Mouse (Mus musculus) spleen, adult 2 months (tissue): Measurements from ENCODE around the gene Arhgef17. TPM values are rescaled to one million over a fixed set of nuclear protein-coding genes. Genes with fewer than 3 reads are reported as not detected.

Experiments
- DNase-seq, 2 experiments: peaks; one replicate each; pipeline versions ENCODE4 v3.0.0 to v3.0.0-alpha.2; 2012 to 2021; ENCODE audit warnings: low spot score in 2 of 2, low read depth in 1 of 2
- H3K27ac ChIP-seq: fragments of 200-500 bp; 2 replicates; pipeline ENCODE4 v1.5.1; 2012; ENCODE audit warnings: low read length, inconsistent platforms; ENCODE audit not compliant: insufficient read depth
- H3K27me3 ChIP-seq: fragments of 200-500 bp; 2 replicates; pipeline ENCODE4 v1.6.1; 2012; ENCODE audit warnings: mild to moderate bottlenecking, moderate library complexity, low read length, inconsistent platforms; ENCODE audit not compliant: control insufficient read depth, insufficient read depth
- H3K36me3 ChIP-seq: fragments of 200-500 bp; 2 replicates; pipeline ENCODE4 v1.6.1; 2012; ENCODE audit warnings: mild to moderate bottlenecking, low read length, inconsistent platforms; ENCODE audit not compliant: control insufficient read depth, insufficient read depth
- H3K4me1 ChIP-seq: fragments of 200-500 bp; 2 replicates; pipeline ENCODE4 v1.6.1; 2011; ENCODE audit warnings: inconsistent platforms; ENCODE audit not compliant: control insufficient read depth, insufficient read depth, insufficient read length
- H3K4me3 ChIP-seq: fragments of 200-500 bp; 2 replicates; pipeline ENCODE4 v1.5.1; 2011; ENCODE audit warnings: mild to moderate bottlenecking, inconsistent platforms; ENCODE audit not compliant: insufficient read depth, insufficient read length; ENCODE audit errors: extremely low read depth
- CTCF ChIP-seq: fragments of 200-500 bp; IDR thresholded peaks from 2 replicates; pipeline ENCODE4 v1.5.1; 2011; ENCODE audit warnings: mild to moderate bottlenecking, inconsistent platforms; ENCODE audit not compliant: insufficient read depth, insufficient read length, insufficient replicate concordance; ENCODE audit errors: extremely low read depth
- POLR2A ChIP-seq: fragments of 200-500 bp; IDR thresholded peaks from 2 replicates; pipeline ENCODE4 v1.6.1; 2011; ENCODE audit warnings: low read depth, low read length, inconsistent platforms
- WGBS: fragments of 180-500 bp; shearing (Covaris S2); methylation state at CpG from one replicate; pipeline ENCODE4 v1.1.7; 2018; 5-methylcytosine and 5-hydroxymethylcytosine counted together
- polyA plus RNA-seq: library from polyadenylated mRNA; depleted of rRNA; stranded (reverse); fragments of >200 nt; gene quantifications from 2 replicates; pipeline ENCODE4 v1.2.3, GENCODE M21; 2012; rRNA removed

Arhgef17 gene
- polyA plus RNA-seq, 1 experiment = 12.3 TPM

- Histone ChIP-seq H3K27me3 (no peaks in the 10 kb centered on the region), H3K27ac (no peak overlapping the region), H3K4me3 (no peak overlapping the region), H3K36me3 (peaks cover 2% of the 10 kb centered on the region; the same call in 1 of the 2 replicates), H3K4me1 (peaks cover 11% of the 10 kb centered on the region; the same call in 1 of the 2 replicates)
- no peak for DNase-seq
- 73% methylated on average over 1 of the region's 1 CpGs for WGBS
- TF ChIP-seq POLR2A (no peak), CTCF (no peak)
Observed at GRCm38 (mm10) chr7:100837701-100838100, 94.2 kb downstream of the Arhgef17 start.

DNA sequence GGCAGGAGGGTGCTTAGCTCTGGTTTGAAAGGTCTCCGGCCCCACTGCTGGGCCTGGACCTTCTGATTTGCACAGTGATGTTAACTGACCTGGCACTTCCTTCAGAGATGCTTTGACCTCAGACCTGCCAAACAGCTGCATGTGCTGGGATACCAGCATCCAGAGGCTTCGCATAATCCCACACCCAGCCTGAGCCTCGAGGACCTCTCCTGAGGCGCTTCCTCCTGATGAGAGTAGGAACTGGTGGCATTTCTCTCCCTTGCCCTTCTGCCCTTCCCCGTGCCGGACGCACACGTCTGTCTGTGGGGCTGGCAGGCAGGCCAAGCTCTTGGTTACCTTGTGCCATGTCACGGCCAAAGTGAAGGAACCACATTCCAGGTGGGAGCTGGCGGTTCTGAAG lies 95.2 kb downstream of the Arhgef17 start:
- no peak overlapping the region for H3K4me3 ChIP-seq
- no peak for DNase-seq
- H3K27me3 ChIP-seq = no peaks in the 10 kb centered on the region
- 91% methylated on average over 10 of the region's 10 CpGs for WGBS
- peaks cover 2% of the 10 kb centered on the region; the same call in 1 of the 2 replicates for H3K36me3 ChIP-seq
- TF ChIP-seq CTCF (no peak), POLR2A (no peak)
- no peak overlapping the region for H3K27ac ChIP-seq
- peaks cover 11% of the 10 kb centered on the region; the same call in 1 of the 2 replicates for H3K4me1 ChIP-seq

GRCm38 (mm10) chr7:100835711-100836110 lies 96.2 kb downstream of the Arhgef17 start:
- no peak for TF ChIP-seq CTCF
- no peak for TF ChIP-seq POLR2A
- H3K36me3 ChIP-seq = peaks cover 2% of the 10 kb centered on the region; the same call in 1 of the 2 replicates
- no peak for DNase-seq
- 91% methylated on average over 6 of the region's 6 CpGs for WGBS
- H3K27ac ChIP-seq = no peak overlapping the region
- no peak overlapping the region for H3K4me3 ChIP-seq
- no peaks in the 10 kb centered on the region for H3K27me3 ChIP-seq
- H3K4me1 ChIP-seq = peaks cover 11% of the 10 kb centered on the region; the same call in 1 of the 2 replicates

GRCm38 (mm10) chr7:100835168-100835567 lies 96.7 kb downstream of the Arhgef17 start:
- WGBS = 63% methylated on average over 7 of the region's 7 CpGs
- Histone ChIP-seq H3K27me3 (no peaks in the 10 kb centered on the region), H3K36me3 (peaks cover 2% of the 10 kb centered on the region; the same call in 1 of the 2 replicates), H3K4me3 (no peak overlapping the region), H3K4me1 (peaks cover 11% of the 10 kb centered on the region; the same call in 1 of the 2 replicates), H3K27ac (no peak overlapping the region)
- no peak for TF ChIP-seq POLR2A
- no peak for TF ChIP-seq CTCF
- DNase-seq = peak in 1 of 2 experiments; percentile 41

GRCm38 (mm10) chr7:100833859-100834258 lies 98.0 kb downstream of the Arhgef17 start:
- no peaks in the 10 kb centered on the region for H3K27me3 ChIP-seq
- no peak overlapping the region for H3K4me3 ChIP-seq
- H3K4me1 ChIP-seq = peaks cover 11% of the 10 kb centered on the region; the same call in 1 of the 2 replicates
- no peak for DNase-seq
- 96% methylated on average over 1 of the region's 1 CpGs for WGBS
- peaks cover 2% of the 10 kb centered on the region; the same call in 1 of the 2 replicates for H3K36me3 ChIP-seq
- no peak overlapping the region for H3K27ac ChIP-seq
- TF ChIP-seq POLR2A (no peak), CTCF (no peak)

DNA sequence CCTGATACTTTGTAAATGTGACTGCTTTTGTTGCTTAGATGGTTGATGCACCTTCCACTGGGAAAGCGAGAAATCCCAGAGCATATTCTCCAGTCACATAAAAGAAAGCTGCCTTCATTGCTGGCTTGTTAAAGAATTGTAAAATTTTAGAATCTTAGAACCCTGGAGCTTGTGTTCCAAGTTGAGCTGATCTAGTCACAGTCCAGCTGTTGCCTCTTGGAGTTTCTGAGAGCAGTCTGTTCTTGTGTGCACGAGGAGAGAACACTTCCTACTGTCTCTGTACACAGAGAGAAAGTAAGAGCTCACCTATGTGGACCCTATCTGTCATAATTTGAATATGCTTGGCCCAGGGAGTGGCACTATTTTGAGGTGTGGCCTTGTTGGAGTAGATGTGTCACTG lies 103.4 kb downstream of the Arhgef17 start:
- no peaks in the 10 kb centered on the region for H3K27me3 ChIP-seq
- H3K4me1 ChIP-seq = no peaks in the 10 kb centered on the region
- no peak overlapping the region for H3K27ac ChIP-seq
- no peak for TF ChIP-seq POLR2A
- TF ChIP-seq CTCF = no peak
- DNase-seq = no peak
- peaks cover 1% of the 10 kb centered on the region; the same call in 1 of the 2 replicates for H3K36me3 ChIP-seq
- no peak overlapping the region for H3K4me3 ChIP-seq
- 89% methylated on average over 2 of the region's 2 CpGs for WGBS

- Histone ChIP-seq H3K4me1 (no peaks in the 10 kb centered on the region), H3K27me3 (no peaks in the 10 kb centered on the region), H3K27ac (no peak overlapping the region), H3K36me3 (peaks cover 1% of the 10 kb centered on the region; the same call in 1 of the 2 replicates), H3K4me3 (no peak overlapping the region)
- DNase-seq = no peak
- 95% methylated on average over 3 of the region's 3 CpGs for WGBS
- no peak for TF ChIP-seq CTCF
- no peak for TF ChIP-seq POLR2A
Observed at GRCm38 (mm10) chr7:100824661-100825060, 107.2 kb downstream of the Arhgef17 start.

Other genes starting within 250 kb of the Arhgef17 start
- gene Fam168a, start 225.5 kb downstream of the Arhgef17 start, polyA plus RNA-seq = 56.7 and 77.9 TPM in 2 replicates
- gene Relt, start 68.7 kb downstream of the Arhgef17 start, polyA plus RNA-seq = 79.2 and 97.8 TPM in 2 replicates
- gene P2ry6, start 42.5 kb upstream of the Arhgef17 start, polyA plus RNA-seq = 36.0 and 46.0 TPM in 2 replicates
- gene P2ry2, start 80.8 kb upstream of the Arhgef17 start, polyA plus RNA-seq = 7.7 and 8.9 TPM in 2 replicates
- gene Fchsd2, start 160.8 kb upstream of the Arhgef17 start, polyA plus RNA-seq = 20.2 and 21.5 TPM in 2 replicates